Mouse (Mus musculus): ENCODE data around the gene Plgrkt.
A peak's percentile ranks its signal among the peaks of the same experiment; 100 is the strongest.

Plgrkt gene

GRCm38 (mm10) chr19:29379839-29380603 is 12.8 kb upstream of the Plgrkt start:
- DNase-seq (ENCODE audit: low spot score): no peak

- no peak for DNase-seq (ENCODE audit: low spot score)
Observed at GRCm38 (mm10) chr19:29376382-29376781, 9.2 kb upstream of the Plgrkt start.

- DNase-seq (ENCODE audit: low spot score): no peak
Observed at GRCm38 (mm10) chr19:29374947-29375346, 7.8 kb upstream of the Plgrkt start.

GRCm38 (mm10) chr19:29373438-29373837 is 6.2 kb upstream of the Plgrkt start:
- DNase-seq (ENCODE audit: low spot score): no peak

- DNase-seq (ENCODE audit: low spot score): no peak
Observed at GRCm38 (mm10) chr19:29372621-29373020, 5.4 kb upstream of the Plgrkt start.

GRCm38 (mm10) chr19:29372138-29372537 is 4.9 kb upstream of the Plgrkt start:
- no peak for DNase-seq (ENCODE audit: low spot score)

- DNase-seq (ENCODE audit: low spot score): no peak
Observed at GRCm38 (mm10) chr19:29371284-29372081, 4.3 kb upstream of the Plgrkt start.

GRCm38 (mm10) chr19:29370545-29371283 is 3.5 kb upstream of the Plgrkt start:
- no peak for DNase-seq (ENCODE audit: low spot score)

- no peak for DNase-seq (ENCODE audit: low spot score)
Observed at GRCm38 (mm10) chr19:29370112-29370511, 2.9 kb upstream of the Plgrkt start.

GRCm38 (mm10) chr19:29368671-29369309 is 1.6 kb upstream of the Plgrkt start:
- DNase-seq (ENCODE audit: low spot score): no peak

- no peak for DNase-seq (ENCODE audit: low spot score)
Observed at GRCm38 (mm10) chr19:29368041-29368440, 851 bp upstream of the Plgrkt start.

- no peak for DNase-seq (ENCODE audit: low spot score)
Observed at GRCm38 (mm10) chr19:29366226-29366968, 793 bp downstream of the Plgrkt start.

GRCm38 (mm10) chr19:29365105-29365504 is 2.1 kb downstream of the Plgrkt start:
- DNase-seq (ENCODE audit: low spot score): no peak

GRCm38 (mm10) chr19:29364076-29364475 is 3.1 kb downstream of the Plgrkt start:
- DNase-seq (ENCODE audit: low spot score): no peak

- no peak for DNase-seq (ENCODE audit: low spot score)
Observed at GRCm38 (mm10) chr19:29363557-29363956, 3.6 kb downstream of the Plgrkt start.

- DNase-seq (ENCODE audit: low spot score): no peak
Observed at GRCm38 (mm10) chr19:29362173-29362930, 4.8 kb downstream of the Plgrkt start.

GRCm38 (mm10) chr19:29361468-29362130 is 5.6 kb downstream of the Plgrkt start:
- DNase-seq (ENCODE audit: low spot score): peak; percentile 89

- no peak for DNase-seq (ENCODE audit: low spot score)
Observed at GRCm38 (mm10) chr19:29360251-29360650, 6.9 kb downstream of the Plgrkt start.

GRCm38 (mm10) chr19:29356281-29356680 is 10.9 kb downstream of the Plgrkt start:
- no peak for DNase-seq (ENCODE audit: low spot score)
